Mouse (Mus musculus): ENCODE results near the gene Ssc4d. TPM values are rescaled to one million over a fixed set of nuclear protein-coding genes. Genes with fewer than 3 reads are reported as not detected.

Gene Ssc4d
- polyA plus RNA-seq, 1 experiment from 2014 or later, result 2.3 TPM

Other genes starting within 250 kb of the Ssc4d start
- gene Tmem120a, start 230.1 kb downstream of the Ssc4d start, polyA plus RNA-seq (2015; fragmentation: Nextera tagmentation; extraction: Ambion mirVana), result 65.1 and 65.8 TPM in 2 replicates
- gene Styxl1, start 196.1 kb downstream of the Ssc4d start, polyA plus RNA-seq (2015; fragmentation: Nextera tagmentation; extraction: Ambion mirVana), result 0.21 and 0.35 TPM in 2 replicates
- gene Mdh2, start 196.1 kb downstream of the Ssc4d start, polyA plus RNA-seq (2015; fragmentation: Nextera tagmentation; extraction: Ambion mirVana), result 873 and 892 TPM in 2 replicates
- 2.6 and 3.1 TPM in 2 replicates for gene Srrm3, start 167.6 kb downstream of the Ssc4d start, polyA plus RNA-seq (2015; fragmentation: Nextera tagmentation; extraction: Ambion mirVana)
- gene Hspb1, start 86.6 kb downstream of the Ssc4d start, polyA plus RNA-seq (2015; fragmentation: Nextera tagmentation; extraction: Ambion mirVana), result 112 and 114 TPM in 2 replicates
- gene Ywhag, start 39.9 kb downstream of the Ssc4d start, polyA plus RNA-seq (2015; fragmentation: Nextera tagmentation; extraction: Ambion mirVana), result 137 and 144 TPM in 2 replicates
- 0.68 and 1.5 TPM in 2 replicates for gene Zp3, start 5.6 kb upstream of the Ssc4d start, polyA plus RNA-seq (2015; fragmentation: Nextera tagmentation; extraction: Ambion mirVana)
- gene Dtx2, start 20.3 kb upstream of the Ssc4d start, polyA plus RNA-seq (2015; fragmentation: Nextera tagmentation; extraction: Ambion mirVana), result 20.6 and 21.6 TPM in 2 replicates
- 44.4 and 47.8 TPM in 2 replicates for gene Upk3b, start 64.0 kb upstream of the Ssc4d start, polyA plus RNA-seq (2015; fragmentation: Nextera tagmentation; extraction: Ambion mirVana)
- 0.82 and 2.3 TPM in 2 replicates for gene Upk3bl, start 80.0 kb upstream of the Ssc4d start, polyA plus RNA-seq (2015; fragmentation: Nextera tagmentation; extraction: Ambion mirVana)
- gene Rasa4, start 109.4 kb upstream of the Ssc4d start, polyA plus RNA-seq (2015; fragmentation: Nextera tagmentation; extraction: Ambion mirVana), result 16.6 and 18.5 TPM in 2 replicates
- 212 and 230 TPM in 2 replicates for gene Polr2j, start 142.1 kb upstream of the Ssc4d start, polyA plus RNA-seq (2015; fragmentation: Nextera tagmentation; extraction: Ambion mirVana)
- 22.3 and 22.7 TPM in 2 replicates for gene Lrwd1, start 161.5 kb upstream of the Ssc4d start, polyA plus RNA-seq (2015; fragmentation: Nextera tagmentation; extraction: Ambion mirVana)
- 16.7 and 17.2 TPM in 2 replicates for gene Alkbh4, start 161.6 kb upstream of the Ssc4d start, polyA plus RNA-seq (2015; fragmentation: Nextera tagmentation; extraction: Ambion mirVana)
- gene Orai2, start 196.2 kb upstream of the Ssc4d start, polyA plus RNA-seq (2015; fragmentation: Nextera tagmentation; extraction: Ambion mirVana), result 6.3 and 7.1 TPM in 2 replicates
- gene Prkrip1, start 224.4 kb upstream of the Ssc4d start, polyA plus RNA-seq (2015; fragmentation: Nextera tagmentation; extraction: Ambion mirVana), result 38.5 and 44.1 TPM in 2 replicates